8 mouse cellular contexts compared by ENCODE assay signal in the genomic region with DNA sequence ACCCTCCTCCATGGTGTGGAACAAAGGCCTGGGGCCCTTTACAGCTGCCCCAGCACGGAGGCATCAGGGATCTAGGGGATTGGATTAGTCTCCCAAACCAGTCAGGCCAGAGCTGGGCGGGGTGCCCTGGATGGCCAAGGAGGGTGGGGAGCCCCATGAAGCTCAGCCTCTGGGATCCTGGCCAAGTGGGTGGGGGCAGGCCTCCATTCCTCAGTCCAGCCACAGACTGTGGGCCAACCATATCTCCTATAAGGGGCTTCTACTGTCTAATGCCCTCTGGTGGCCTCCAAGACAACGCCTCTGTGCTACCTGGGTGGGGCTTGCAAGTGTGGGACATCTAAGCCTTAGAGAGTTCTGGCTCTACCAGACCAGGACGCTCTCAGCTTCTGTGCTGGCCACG. TPM values are rescaled to one million over a fixed set of nuclear protein-coding genes. Genes with fewer than 3 reads are reported as not detected.
A peak's percentile ranks its signal among the peaks of the same experiment; 100 is the strongest.
DNase-seq lines count a peak whose midpoint lies in the region; ATAC-seq and TF ChIP-seq lines count a peak whose summit lies in the region.

No protein-coding gene starts in this region.

- TF ChIP-seq CTCF in E14TG2a.4 (conservative IDR thresholded peaks at IDR 0.05; ENCODE audit: low read length) = no peak
- no peak for TF ChIP-seq CTCF in gastrocnemius, adult 2 months (IDR thresholded peaks at IDR 0.05)

- peaks cover 23% of the 10 kb centered on the region for H3K4me1 ChIP-seq in heart, embryonic 12.5 days (replicated peaks)
- peaks cover 48% of the 10 kb centered on the region for H3K4me1 ChIP-seq in E14TG2a.4 (replicated peaks; ENCODE audit: low read depth, low read length)

- WGBS in heart, embryonic 12.5 days = 81% methylated on average over 5 of the region's 5 CpGs

- no peaks in the 10 kb centered on the region for H3K9me3 ChIP-seq in heart, embryonic 12.5 days (replicated peaks)
- no peaks in the 10 kb centered on the region for H3K9me3 ChIP-seq in E14TG2a.4 (ENCODE audit: low read length)

- H3K4me2 ChIP-seq in heart, embryonic 12.5 days = no peak overlapping the region

- H3K4me3 ChIP-seq in heart, embryonic 12.5 days = no peak overlapping the region
- peak overlapping the region; percentile 39 for H3K4me3 ChIP-seq in E14TG2a.4 (replicated peaks; ENCODE audit: low read length)
- H3K4me3 ChIP-seq in gastrocnemius, adult 2 months = no peak overlapping the region

- H3K27me3 ChIP-seq in heart, embryonic 12.5 days (replicated peaks) = no peaks in the 10 kb centered on the region
- peaks cover 33% of the 10 kb centered on the region for H3K27me3 ChIP-seq in E14TG2a.4 (ENCODE audit: insufficient read depth, low read length)

- H3K36me3 ChIP-seq in heart, embryonic 12.5 days = peaks cover 7% of the 10 kb centered on the region; the same call in 1 of the 2 replicates
- H3K36me3 ChIP-seq in E14TG2a.4 (ENCODE audit: insufficient read depth, low read length) = no peaks in the 10 kb centered on the region

- no peak overlapping the region for H3K27ac ChIP-seq in heart, embryonic 12.5 days (ENCODE audit: poor library complexity, severe bottlenecking)
- no peak overlapping the region for H3K27ac ChIP-seq in gastrocnemius, adult 2 months

- peak; percentile 53 to 68 for DNase-seq in heart, postnatal 10 days
- DNase-seq in gastrocnemius, adult 2 months = peak; percentile 79
- peak; percentile 79 for DNase-seq in lung, postnatal 10 days
- no peak for DNase-seq in embryo, embryonic 9.5 days (ENCODE audit: extremely low spot score)
- DNase-seq in layer of hippocampus, adult 9-10 months (ENCODE audit: low spot score) = no peak
- no peak for DNase-seq in spleen, postnatal 36 days (ENCODE audit: low spot score in 2 of 2)

- no peak for ATAC-seq in heart, embryonic 12.5 days (ENCODE audit: insufficient number of reproducible peaks, low FRiP score)

- no peak overlapping the region for H3K9ac ChIP-seq in heart, embryonic 12.5 days

- intact Hi-C loops in heart, postnatal 10 days (cut with DNase I) = no loop called here
- intact Hi-C loops in gastrocnemius, adult 2 months (cut with DNase I) = no loop called here

RNA-seq across cellular contexts. Expression of a gene that starts 2.0 kb away (rescaled TPM):
- 10 to 100 TPM; 33.3 to 39.5 TPM for total RNA-seq in heart, postnatal 10 days (2021)
- polyA plus RNA-seq in heart, embryonic 12.5 days (2016; fragmentation: Nextera tagmentation; extraction: Ambion mirVana) = 22.1 and 22.7 TPM in 2 replicates
- total RNA-seq in gastrocnemius, adult 2 months (2021) = 10 to 100 TPM; 13.6 to 14.4 TPM

RNA-seq across cellular contexts. Expression of a gene that starts 2.3 kb away (rescaled TPM):
- total RNA-seq in heart, postnatal 10 days (2021) = 1 to 10 TPM; 3.3 to 3.7 TPM
- 1.1 and 1.4 TPM in 2 replicates for polyA plus RNA-seq in heart, embryonic 12.5 days (2016; fragmentation: Nextera tagmentation; extraction: Ambion mirVana)
- total RNA-seq in gastrocnemius, adult 2 months (2021) = 1 to 10 TPM in 1 of 2 experiments, under 1 TPM in 1; 0.31 to 1.1 TPM

RNA-seq across cellular contexts. Expression of a gene that starts 10.9 kb away (rescaled TPM):
- 100 to 1,000 TPM in 1 of 2 experiments, 10 to 100 TPM in 1; 75.1 to 110 TPM for total RNA-seq in heart, postnatal 10 days (2021)
- polyA plus RNA-seq in heart, embryonic 12.5 days (2016; fragmentation: Nextera tagmentation; extraction: Ambion mirVana) = 2.4 and 2.6 TPM in 2 replicates
- not detected for total RNA-seq in gastrocnemius, adult 2 months (2021)

RNA-seq across cellular contexts. Expression of a gene that starts 30.4 kb away (rescaled TPM):
- total RNA-seq in heart, postnatal 10 days (2021) = 10 to 100 TPM; 21.2 to 21.9 TPM
- polyA plus RNA-seq in heart, embryonic 12.5 days (2016; fragmentation: Nextera tagmentation; extraction: Ambion mirVana) = 4.8 and 5.0 TPM in 2 replicates
- 10 to 100 TPM; 15.1 to 15.3 TPM for total RNA-seq in gastrocnemius, adult 2 months (2021)

RNA-seq across cellular contexts. Expression of a gene that starts 34.8 kb away (rescaled TPM):
- total RNA-seq in heart, postnatal 10 days (2021) = not detected
- not detected in 2 replicates for polyA plus RNA-seq in heart, embryonic 12.5 days (2016; fragmentation: Nextera tagmentation; extraction: Ambion mirVana)
- total RNA-seq in gastrocnemius, adult 2 months (2021) = not detected

Comparison
In these comparisons a context has a peak if more than half of its experiments do, and no peak if none do; other contexts are left out.
1. DNase-seq: peak in heart, postnatal 10 days (2 of 2), gastrocnemius, adult 2 months (single experiment) and lung, postnatal 10 days (single experiment); none in embryo, embryonic 9.5 days (single experiment), layer of hippocampus, adult 9-10 months (single experiment) and spleen, postnatal 36 days (0 of 2).
2. RNA of a gene that starts 10.9 kb away (total RNA-seq): 75.1 to 110 TPM in heart, postnatal 10 days; not detected in gastrocnemius, adult 2 months; every median in the first group is over 10 times any median in the second.